16 mouse cellular contexts compared by ENCODE assay signal in genomic region chr6:118950190-118950589, GRCm38 (mm10).
A peak's percentile ranks its signal among the peaks of the same experiment; 100 is the strongest.
DNase-seq lines count a peak whose midpoint lies in the region; ATAC-seq lines count a peak whose summit lies in the region.
"Had no signal": no experiment of that assay in that cellular context is flagged by ENCODE, and none has a peak within 500 bp of the region (broad histone marks: within the 10 kb centered on the region; RNA-seq: fewer than 3 reads in every experiment).

No protein-coding gene starts in this region.

- ATAC-seq in hindbrain, embryonic 15.5 days (ENCODE audit: low FRiP score, low read depth), result peak; percentile 50; the same call in 1 of the 2 replicates
- ATAC-seq: forebrain, postnatal 0 days had no signal

- H3K4me3 ChIP-seq in hindbrain, embryonic 15.5 days, result no peak overlapping the region
- H3K4me3 ChIP-seq in hindbrain, embryonic 10.5 days, result no peak overlapping the region
- H3K4me3 ChIP-seq: forebrain, embryonic 10.5 days; hindbrain, embryonic 12.5 days; limb, embryonic 15.5 days; liver, embryonic 15.5 days had no signal

- H3K9ac ChIP-seq in hindbrain, embryonic 15.5 days, result no peak overlapping the region
- H3K9ac ChIP-seq: forebrain, postnatal 0 days; hindbrain, embryonic 12.5 days; limb, embryonic 15.5 days; liver, embryonic 15.5 days had no signal

- no peaks in the 10 kb centered on the region for H3K27me3 ChIP-seq in hindbrain, embryonic 15.5 days
- no peaks in the 10 kb centered on the region for H3K27me3 ChIP-seq in hindbrain, embryonic 10.5 days (ENCODE audit: insufficient read depth, poor library complexity, severe bottlenecking)
- H3K27me3 ChIP-seq: hindbrain, embryonic 12.5 days; limb, embryonic 15.5 days had no signal

- intact Hi-C loops in left cerebral cortex, postnatal 36 days (cut with DNase I), result no loop called here

- peaks cover 17% of the 10 kb centered on the region for H3K4me1 ChIP-seq in hindbrain, embryonic 15.5 days (replicated peaks)
- H3K4me1 ChIP-seq in hindbrain, embryonic 10.5 days (replicated peaks), result peaks cover 4% of the 10 kb centered on the region; the same call in 1 of the 2 replicates

- 67% methylated on average over 13 of the region's 13 CpGs for WGBS in hindbrain, embryonic 15.5 days
- WGBS in hindbrain, embryonic 10.5 days, result 72% methylated on average over 13 of the region's 13 CpGs

- H3K9me3 ChIP-seq in hindbrain, embryonic 15.5 days, result no peaks in the 10 kb centered on the region
- H3K9me3 ChIP-seq in hindbrain, embryonic 10.5 days, result no peaks in the 10 kb centered on the region
- H3K9me3 ChIP-seq: forebrain, embryonic 10.5 days; hindbrain, embryonic 12.5 days; limb, embryonic 15.5 days; liver, embryonic 15.5 days had no signal

- H3K27ac ChIP-seq in hindbrain, embryonic 15.5 days (replicated peaks), result 0 out of 2 replicates have a peak overlapping the region, but pooled peaks have one; percentile 26
- H3K27ac ChIP-seq in hindbrain, embryonic 10.5 days, result no peak overlapping the region
- H3K27ac ChIP-seq: forebrain, embryonic 10.5 days; hindbrain, embryonic 12.5 days; limb, embryonic 15.5 days; liver, embryonic 15.5 days had no signal

- peak; percentile 71 to 83 for DNase-seq in adrenal gland, adult (ENCODE audit: inconsistent age in 2 of 2, low spot score in 1 of 2)
- DNase-seq in adrenal gland, adult 18-20 months (ENCODE audit: low spot score in 2 of 2), result no peak
- no peak for DNase-seq in hindbrain, embryonic 10.5 days (ENCODE audit: low spot score)
- peak; percentile 43 for DNase-seq in retina, postnatal 1 day
- DNase-seq in retina, embryonic 14.5 days (ENCODE audit: low spot score), result no peak
- DNase-seq in embryo, embryonic 10.5 days (ENCODE audit: low spot score), result peak; percentile 13
- no peak for DNase-seq in left cerebral cortex, postnatal 36 days (ENCODE audit: low spot score in 2 of 2)
- DNase-seq: cerebellum, adult 11 months; cerebellum, postnatal 10 days; forebrain, postnatal 0 days; spleen, adult 18-20 months had no signal

- H3K36me3 ChIP-seq in hindbrain, embryonic 15.5 days, result no peaks in the 10 kb centered on the region
- no peaks in the 10 kb centered on the region for H3K36me3 ChIP-seq in hindbrain, embryonic 10.5 days
- H3K36me3 ChIP-seq: forebrain, embryonic 10.5 days; hindbrain, embryonic 12.5 days; limb, embryonic 15.5 days; liver, embryonic 15.5 days had no signal

- H3K4me2 ChIP-seq in hindbrain, embryonic 15.5 days, result no peak overlapping the region
- H3K4me2 ChIP-seq: hindbrain, embryonic 12.5 days; limb, embryonic 15.5 days; liver, embryonic 15.5 days had no signal

Comparison
In these comparisons a context has a peak if more than half of its experiments do, and no peak if none do; other contexts are left out.
1. DNase-seq: peak in adrenal gland, adult (2 of 2), retina, postnatal 1 day (single experiment) and embryo, embryonic 10.5 days (single experiment); none in adrenal gland, adult 18-20 months (0 of 2), hindbrain, embryonic 10.5 days (single experiment), retina, embryonic 14.5 days (single experiment) and left cerebral cortex, postnatal 36 days (0 of 2).